Mouse (Mus musculus): Measurements from ENCODE around the gene Psmb4.

GRCm38 (mm10) chr3:94835396-94835795 lies 51.4 kb downstream of the Psmb4 start:
- TF ChIP-seq CTCF (IDR thresholded peaks at IDR 0.05; ENCODE audit: low read depth, low read length) (no peak), GATA1 (IDR thresholded peaks at IDR 0.05; ENCODE audit: borderline replicate concordance, low read length) (no peak)
